Mouse (Mus musculus): ENCODE results near the gene Csnk2a2.

- TF ChIP-seq POLR2A (IDR thresholded peaks at IDR 0.05; ENCODE audit: low read depth, low read length) (no peak), CTCF (conservative IDR thresholded peaks at IDR 0.05; ENCODE audit: insufficient read depth, insufficient read length, low read depth, low read length) (no peak)
Observed at GRCm38 (mm10) chr8:95513219-95513618, 23.4 kb upstream of the Csnk2a2 start.
